Mouse (Mus musculus): ENCODE measurements around the gene Ubr2. TPM values are rescaled to one million over a fixed set of nuclear protein-coding genes. Genes with fewer than 3 reads are reported as not detected.

Gene Ubr2
- total RNA-seq, 2 experiments from 2014 or later = 84.2 to 89.3 TPM

GRCm38 (mm10) chr17:46933557-46934348 is 76.6 kb downstream of the Ubr2 start:
- intact Hi-C loops (cut with DNase I) = no loop called here
- DNase-seq = peak; percentile 42 to 65

- no peak for DNase-seq
- intact Hi-C loops (cut with DNase I) = no loop called here
These were observed 77.4 kb downstream of the Ubr2 start for GRCm38 (mm10) chr17:46932961-46933360.

- no peak for DNase-seq
- intact Hi-C loops (cut with DNase I) = no loop called here
These were observed 80.5 kb downstream of the Ubr2 start for GRCm38 (mm10) chr17:46929897-46930296.

DNA sequence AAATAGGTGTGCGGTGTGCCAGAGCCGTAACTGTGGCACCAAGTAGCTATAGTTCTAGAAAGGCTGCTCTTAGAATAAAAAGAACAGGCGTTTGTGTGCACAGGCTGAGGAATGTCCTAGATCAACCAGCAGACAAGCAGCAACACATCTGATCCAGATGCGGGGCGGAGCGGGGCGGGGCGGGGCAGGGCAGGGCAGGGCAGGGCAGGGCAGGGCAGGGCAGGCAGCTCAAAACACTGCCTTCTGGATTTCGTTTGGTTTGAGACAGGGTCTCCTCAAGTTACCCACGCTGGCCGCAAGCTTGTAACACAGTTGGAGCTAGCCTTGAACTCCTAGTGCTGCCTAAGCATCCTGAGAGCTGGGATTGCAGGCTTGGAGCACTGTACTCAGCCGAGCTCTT is 81.1 kb downstream of the Ubr2 start:
- intact Hi-C loops (cut with DNase I) = no loop called here

GRCm38 (mm10) chr17:46927781-46928180 is 82.6 kb downstream of the Ubr2 start:
- intact Hi-C loops (cut with DNase I) = no loop called here
- no peak for DNase-seq

More for the DNA sequence above, 81.1 kb downstream of the Ubr2 start:
- DNase-seq = no peak

- intact Hi-C loops (cut with DNase I) = no loop called here
- no peak for DNase-seq
These were observed 83.4 kb downstream of the Ubr2 start for GRCm38 (mm10) chr17:46926941-46927340.

GRCm38 (mm10) chr17:46926192-46926591 is 84.2 kb downstream of the Ubr2 start:
- DNase-seq = no peak
- intact Hi-C loops (cut with DNase I) = no loop called here

GRCm38 (mm10) chr17:46920855-46921254 is 89.5 kb downstream of the Ubr2 start:
- no peak for DNase-seq
- intact Hi-C loops (cut with DNase I) = no loop called here

DNA sequence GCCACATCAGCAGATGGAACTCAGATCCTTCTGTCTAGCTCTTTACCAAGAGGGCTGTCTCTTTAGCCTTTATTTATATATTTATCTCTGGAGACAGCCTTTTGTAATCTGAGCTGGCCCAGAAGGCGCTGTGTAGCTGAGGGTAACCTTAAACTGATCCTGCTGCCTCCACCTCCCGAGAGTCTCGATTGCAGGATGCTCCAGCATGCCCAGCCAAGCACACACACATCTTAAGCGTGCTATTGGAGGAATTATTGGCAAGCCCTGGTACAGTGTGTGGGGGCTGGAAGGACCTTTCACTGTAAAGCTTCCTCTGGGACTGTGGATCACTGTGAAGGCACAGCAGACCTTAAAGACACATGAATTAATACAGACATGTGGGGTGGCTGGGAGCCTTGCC is 91.4 kb downstream of the Ubr2 start:
- intact Hi-C loops (cut with DNase I) = no loop called here
- DNase-seq = no peak

DNA sequence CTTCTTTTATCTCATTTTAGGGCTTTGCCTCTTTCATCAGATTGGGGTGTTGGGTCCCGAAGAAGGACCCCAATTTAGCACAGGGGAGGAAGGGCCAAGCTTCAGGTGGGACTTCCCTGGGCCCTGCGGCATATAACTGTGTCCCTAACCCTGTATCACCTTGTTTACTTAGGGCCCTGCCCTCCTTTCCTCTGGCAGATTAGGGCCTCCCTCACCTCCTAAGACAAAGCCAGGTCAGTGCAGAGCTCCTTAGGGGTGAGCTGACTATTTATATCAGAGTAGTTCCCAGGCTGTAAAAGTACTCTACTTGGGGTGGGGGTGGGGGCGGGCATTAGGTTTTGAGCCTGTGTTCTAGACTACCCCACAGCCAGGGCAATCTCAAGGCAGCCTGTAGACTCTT is 95.2 kb downstream of the Ubr2 start:
- intact Hi-C loops (cut with DNase I) = no loop called here
- no peak for DNase-seq

DNA sequence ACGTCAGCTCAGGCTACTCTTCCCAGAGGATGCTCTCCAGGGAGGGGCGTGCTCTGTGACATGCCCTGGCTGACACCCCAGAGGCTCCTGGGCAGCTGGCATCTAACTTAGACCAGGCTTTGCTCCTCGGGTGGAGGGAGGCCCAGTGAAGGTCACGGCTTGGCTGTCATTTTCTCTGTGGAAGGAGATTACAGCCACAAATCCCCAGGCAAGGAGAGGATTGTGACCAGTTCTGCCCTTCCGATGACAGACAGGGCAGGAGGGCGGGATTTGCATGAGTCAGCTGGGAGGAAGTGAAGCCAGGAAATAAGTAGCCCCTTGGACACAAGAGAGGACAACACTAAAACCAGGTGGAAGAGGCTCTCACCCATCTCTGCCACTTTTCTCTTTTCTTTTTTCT is 98.0 kb downstream of the Ubr2 start:
- intact Hi-C loops (cut with DNase I) = no loop called here
- DNase-seq = no peak

- DNase-seq = no peak
- intact Hi-C loops (cut with DNase I) = no loop called here
These were observed 100.2 kb downstream of the Ubr2 start, which contains the start of gene Prph2 for GRCm38 (mm10) chr17:46910186-46910585. Gene Prph2, plus strand, starts transcription at chr17:46910459.

GRCm38 (mm10) chr17:46903876-46904490 is 106.4 kb downstream of the Ubr2 start:
- DNase-seq = peak; percentile 81 to 83
- intact Hi-C loops (cut with DNase I) = loop anchor here (5.0 kb wide), 1 partner anchor 128 kb away; no protein-coding TSS in a partner anchor

- no peak for DNase-seq
- intact Hi-C loops (cut with DNase I) = loop anchor here (5.0 kb wide), 1 partner anchor 131 kb away; no protein-coding TSS in a partner anchor
These were observed 109.4 kb downstream of the Ubr2 start for GRCm38 (mm10) chr17:46900941-46901340.

DNA sequence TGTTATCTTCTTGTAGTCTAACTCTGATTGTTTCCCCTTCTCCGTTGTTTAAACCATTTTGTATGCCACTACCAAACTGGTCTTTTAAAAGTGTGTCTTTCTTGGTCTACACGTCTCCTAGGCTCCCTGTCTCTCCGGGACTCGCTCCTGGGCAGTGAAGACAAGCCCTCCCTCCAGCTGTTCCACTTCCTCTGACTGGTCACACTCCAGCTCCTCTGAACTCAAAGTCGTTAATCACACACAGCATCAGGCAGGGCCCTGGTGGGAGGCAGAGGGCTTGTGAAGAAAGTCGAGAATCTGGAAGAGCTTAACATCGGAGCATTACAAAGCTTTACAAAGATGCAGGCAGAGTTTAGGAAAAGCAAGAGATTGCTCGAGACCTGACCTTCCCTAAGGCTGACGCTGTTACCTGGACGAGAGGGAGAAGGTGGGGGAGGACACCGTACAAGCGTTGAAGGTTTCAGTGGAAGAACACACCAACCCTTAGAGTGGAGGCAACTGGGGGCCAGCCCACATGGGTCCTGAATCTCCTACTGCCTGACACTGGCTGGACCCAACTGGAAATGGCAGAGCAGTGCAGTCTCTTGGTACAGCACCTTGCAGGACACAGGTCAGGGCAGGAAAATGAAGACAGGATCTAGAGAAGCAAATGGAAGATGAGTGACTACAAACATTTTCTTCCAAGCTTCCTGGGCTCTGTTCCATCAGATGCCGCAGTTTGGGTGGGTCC is 113.0 kb downstream of the Ubr2 start:
- intact Hi-C loops (cut with DNase I) = no loop called here
- DNase-seq = no peak

GRCm38 (mm10) chr17:46895426-46895825 is 114.9 kb downstream of the Ubr2 start:
- intact Hi-C loops (cut with DNase I) = no loop called here
- peak in 1 of 2 experiments; percentile 24 for DNase-seq

GRCm38 (mm10) chr17:46890843-46891594 is 119.3 kb downstream of the Ubr2 start:
- peak in 1 of 2 experiments; percentile 34 for DNase-seq
- intact Hi-C loops (cut with DNase I) = loop anchor here (1.0 kb wide), 1 partner anchor 109 kb away; the partner anchor contains the start of gene Rpl7l1

DNA sequence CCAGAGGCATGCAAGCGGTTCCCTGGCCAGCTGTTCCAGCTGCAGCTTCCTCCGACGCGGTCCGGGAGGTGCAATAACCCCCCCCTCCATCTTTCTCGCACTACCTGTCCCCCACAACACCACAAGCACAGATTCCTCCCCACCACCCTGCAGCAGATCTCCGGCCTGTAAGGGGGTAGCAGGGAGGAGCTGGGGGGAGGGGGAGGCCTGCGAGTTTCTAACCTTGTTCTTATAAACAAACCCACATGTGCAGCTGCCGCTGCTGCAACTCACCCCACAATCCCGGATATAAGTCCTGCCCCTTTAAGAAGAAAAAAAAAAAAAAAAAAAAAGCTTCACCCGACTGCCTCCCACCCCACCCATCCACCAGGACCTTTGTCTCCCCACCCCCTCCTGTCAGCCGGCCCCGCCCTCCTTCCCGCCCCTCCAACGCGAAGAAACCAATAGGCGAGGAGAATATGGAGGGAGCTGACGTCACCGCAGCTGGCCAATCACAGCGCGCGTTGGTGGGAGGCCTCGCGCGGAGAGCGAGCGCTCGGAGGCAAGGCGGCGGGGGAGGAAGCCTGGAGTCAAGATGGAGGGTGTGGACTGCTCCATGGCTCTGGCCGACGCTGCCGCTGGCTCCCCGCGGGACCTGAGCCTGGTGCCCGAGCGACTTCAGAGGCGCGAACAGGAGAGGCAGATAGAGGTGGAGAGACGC is 120.1 kb downstream of the Ubr2 start, which contains the start of gene Tbcc:
Gene Tbcc (plus strand): TSS at position 569 of the 700 bp plus-strand sequence.
- DNase-seq = peak; percentile 94 to 96
- intact Hi-C loops (cut with DNase I) = loop anchor here (1.0 kb wide), 1 partner anchor 108 kb away; the partner anchor contains the start of gene Rpl7l1

GRCm38 (mm10) chr17:46889450-46890084 is 120.8 kb downstream of the Ubr2 start:
- intact Hi-C loops (cut with DNase I) = loop anchor here (1.0 to 5.0 kb wide), 3 partner anchors 33 to 107 kb away; partner anchors contain the start of gene Rpl7l1
- peak; percentile 80 to 84 for DNase-seq

All from heart, postnatal 36 days (tissue).